Mouse (Mus musculus) kidney, postnatal 0 days (tissue): ENCODE measurements at regions not wholly inside any gene's neighbourhood (a gene's known extent, or its start where the extent isn't known, plus 50 kb on each side); places are given as distances from the start of the nearest gene placed in this dataset.

Experiments
- ATAC-seq: fragments of 200-750 bp; cut with Nextera tagmentation; replicated peaks from 2 replicates; pipeline ENCODE4 v1.8.0; 2017; ENCODE audit warnings: low read depth, moderate number of reproducible peaks, moderate TSS enrichment, moderate library complexity; ENCODE audit not compliant: low FRiP score
- DNase-seq: peaks from one replicate; pipeline ENCODE4 v3.0.0-alpha.2; 2016; ENCODE audit warnings: low spot score
- H3K27ac ChIP-seq: fragments of 300-500 bp; sonication (generic); 2 replicates; pipeline ENCODE4 v1.5.1; 2014; ENCODE audit warnings: mild to moderate bottlenecking
- H3K27me3 ChIP-seq: fragments of 300-500 bp; sonication (generic); 2 replicates; pipeline ENCODE4 v1.6.1; 2014; ENCODE audit warnings: low read length, mixed read lengths; ENCODE audit not compliant: insufficient read depth
- H3K36me3 ChIP-seq: fragments of 300-500 bp; sonication (generic); 2 replicates; pipeline ENCODE4 v1.6.1; 2014; ENCODE audit warnings: low read length, mixed read lengths; ENCODE audit not compliant: insufficient read depth
- H3K4me1 ChIP-seq: fragments of 300-500 bp; sonication (generic); replicated peaks from 2 replicates; pipeline ENCODE4 v1.6.1; 2014; ENCODE audit warnings: antibody characterized with exemption, low read length, mixed read lengths; ENCODE audit not compliant: insufficient read depth
- H3K4me2 ChIP-seq: fragments of 300-500 bp; sonication (generic); 2 replicates; pipeline ENCODE4 v1.6.1; 2014; ENCODE audit warnings: mild to moderate bottlenecking, low read length, moderate library complexity, mixed read lengths
- H3K4me3 ChIP-seq: fragments of 300-500 bp; sonication (generic); replicated peaks from 2 replicates; pipeline ENCODE4 v1.5.1; 2014; ENCODE audit warnings: low read depth, low read length
- H3K9ac ChIP-seq: fragments of 300-500 bp; sonication (generic); 2 replicates; pipeline ENCODE4 v1.6.1; 2014; ENCODE audit warnings: low read depth, low read length
- H3K9me3 ChIP-seq: fragments of 300-500 bp; sonication (generic); replicated peaks from 2 replicates; pipeline ENCODE4 v1.6.1; 2016; ENCODE audit warnings: low read length, inconsistent platforms, mixed read lengths
- CTCF ChIP-seq: IDR thresholded peaks from 2 replicates; pipeline ENCODE4 v1.5.1; 2016; ENCODE audit warnings: antibody characterized with exemption, low read depth, mild to moderate bottlenecking, moderate library complexity
- WGBS: fragments of 180-500 bp; shearing (Covaris S2); extraction: QIAGEN DNeasy Blood & Tissue Kit; methylation state at CpG from one replicate; pipeline ENCODE4 v1.1.7; 2014; 5-methylcytosine and 5-hydroxymethylcytosine counted together

GRCm38 (mm10) chr10:99654284-99654683, 105.2 kb downstream of the Csl start:
- H3K27me3 ChIP-seq: no peaks in the 10 kb centered on the region

GRCm38 (mm10) chr10:99676557-99677098, 82.8 kb downstream of the Csl start:
- TF ChIP-seq CTCF: no peak
- Histone ChIP-seq H3K27me3 (no peaks in the 10 kb centered on the region), H3K4me2 (no peak overlapping the region), H3K4me1 (no peaks in the 10 kb centered on the region), H3K4me3 (no peak overlapping the region), H3K9ac (no peak overlapping the region), H3K27ac (no peak overlapping the region), H3K9me3 (no peaks in the 10 kb centered on the region), H3K36me3 (no peaks in the 10 kb centered on the region)
- DNase-seq: no peak
- ATAC-seq: no peak
- 74% methylated on average over 3 of the region's 3 CpGs for WGBS

More at GRCm38 (mm10) chr10:99654284-99654683, 105.2 kb downstream of the Csl start:
- WGBS: 83% methylated on average over 4 of the region's 4 CpGs
- ATAC-seq: no peak
- Histone ChIP-seq H3K9me3 (no peaks in the 10 kb centered on the region), H3K4me2 (no peak overlapping the region), H3K27ac (no peak overlapping the region), H3K9ac (no peak overlapping the region), H3K4me1 (no peaks in the 10 kb centered on the region), H3K4me3 (no peak overlapping the region), H3K36me3 (no peaks in the 10 kb centered on the region)
- TF ChIP-seq CTCF: no peak
- no peak for DNase-seq

- 83% methylated on average over 9 of the region's 9 CpGs for WGBS
- Histone ChIP-seq H3K4me2 (no peak overlapping the region), H3K9ac (no peak overlapping the region), H3K4me1 (no peaks in the 10 kb centered on the region), H3K36me3 (no peaks in the 10 kb centered on the region), H3K27ac (no peak overlapping the region), H3K27me3 (no peaks in the 10 kb centered on the region), H3K4me3 (no peak overlapping the region), H3K9me3 (no peaks in the 10 kb centered on the region)
- no peak for DNase-seq
- ATAC-seq: no peak
- no peak for TF ChIP-seq CTCF
Measured at GRCm38 (mm10) chr10:99678096-99678495, 81.4 kb downstream of the Csl start.

- no peaks in the 10 kb centered on the region for H3K9me3 ChIP-seq
- no peak for TF ChIP-seq CTCF
- ATAC-seq (no peak), DNase-seq (no peak)
- no peak overlapping the region for H3K27ac ChIP-seq
- H3K4me3 ChIP-seq: no peak overlapping the region
- H3K9ac ChIP-seq: no peak overlapping the region
- no peaks in the 10 kb centered on the region for H3K36me3 ChIP-seq
- 66% methylated on average over 6 of the region's 6 CpGs for WGBS
- no peak overlapping the region for H3K4me2 ChIP-seq
- no peaks in the 10 kb centered on the region for H3K27me3 ChIP-seq
- no peaks in the 10 kb centered on the region for H3K4me1 ChIP-seq
Measured at GRCm38 (mm10) chr10:99679813-99680212, 79.6 kb downstream of the Csl start.

- Histone ChIP-seq H3K4me1 (no peaks in the 10 kb centered on the region), H3K4me3 (no peak overlapping the region), H3K27me3 (no peaks in the 10 kb centered on the region), H3K4me2 (no peak overlapping the region), H3K9ac (no peak overlapping the region), H3K36me3 (no peaks in the 10 kb centered on the region), H3K9me3 (no peaks in the 10 kb centered on the region), H3K27ac (no peak overlapping the region)
- ATAC-seq (no peak), DNase-seq (no peak)
- WGBS: 62% methylated on average over 4 of the region's 4 CpGs
- TF ChIP-seq CTCF: no peak
Measured at GRCm38 (mm10) chr10:99681932-99682331, 77.5 kb downstream of the Csl start.

GRCm38 (mm10) chr10:99682350-99682749, 77.1 kb downstream of the Csl start:
- Histone ChIP-seq H3K4me1 (no peaks in the 10 kb centered on the region), H3K4me3 (no peak overlapping the region), H3K4me2 (no peak overlapping the region), H3K9me3 (no peaks in the 10 kb centered on the region), H3K27me3 (no peaks in the 10 kb centered on the region), H3K9ac (no peak overlapping the region), H3K36me3 (no peaks in the 10 kb centered on the region), H3K27ac (no peak overlapping the region)
- no peak for ATAC-seq
- 89% methylated on average over 9 of the region's 9 CpGs for WGBS
- TF ChIP-seq CTCF: no peak
- no peak for DNase-seq

GRCm38 (mm10) chr10:99683310-99683709, 76.1 kb downstream of the Csl start:
- Histone ChIP-seq H3K4me2 (no peak overlapping the region), H3K9me3 (no peaks in the 10 kb centered on the region), H3K27me3 (no peaks in the 10 kb centered on the region), H3K27ac (no peak overlapping the region), H3K4me3 (no peak overlapping the region), H3K9ac (no peak overlapping the region), H3K36me3 (no peaks in the 10 kb centered on the region), H3K4me1 (no peaks in the 10 kb centered on the region)
- ATAC-seq: no peak
- no peak for DNase-seq
- TF ChIP-seq CTCF: no peak
- WGBS: 36% methylated on average over 3 of the region's 3 CpGs
